Mouse (Mus musculus) liver, adult 2 months (tissue): ENCODE measurements around the gene Surf4.

ENCODE experiments used
- CTCF ChIP-seq: fragments of 200-500 bp; IDR thresholded peaks from 2 replicates; pipeline ENCODE4 v1.5.1; 2011; ENCODE audit warnings: low read depth, low read length, control low read depth
- POLR2A ChIP-seq: fragments of 200-500 bp; IDR thresholded peaks from 2 replicates; pipeline ENCODE4 v1.6.1; 2011; ENCODE audit warnings: low read length, control low read depth; ENCODE audit not compliant: insufficient read depth; ENCODE audit errors: extremely low read depth

DNA sequence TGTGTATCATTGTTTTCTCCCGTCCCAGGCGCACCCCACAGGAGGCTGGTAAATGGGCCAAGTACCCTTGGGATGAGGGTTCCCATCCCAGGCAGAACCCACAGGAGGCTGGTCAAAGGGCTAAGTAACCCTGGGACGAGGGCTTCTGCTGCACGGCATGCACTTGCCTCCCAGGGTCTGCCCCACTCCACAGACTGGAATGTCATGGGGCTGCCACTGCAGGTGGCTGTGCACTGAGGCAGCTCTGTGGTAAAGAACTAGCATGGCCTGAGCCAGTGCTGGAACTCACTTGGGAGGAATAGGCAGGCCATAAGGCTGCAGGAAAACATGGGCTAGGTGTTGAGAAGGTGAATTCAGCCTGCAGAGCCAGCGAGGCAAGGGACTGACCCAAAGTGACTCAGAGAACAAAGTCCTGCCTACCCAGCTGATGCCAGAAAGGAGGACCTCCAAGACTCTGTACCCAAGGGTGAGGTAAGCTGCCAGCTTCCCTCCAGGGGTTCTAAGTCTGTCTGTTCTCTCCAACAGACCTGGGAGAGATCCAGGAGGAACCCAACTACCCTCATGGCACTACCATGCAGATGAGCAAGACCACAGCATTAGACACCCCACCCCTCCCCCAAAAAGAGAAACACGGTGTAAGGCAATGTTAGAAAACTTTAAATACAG is 13.4 kb downstream of the Surf4 start:
- TF ChIP-seq POLR2A, result no peak
- no peak for TF ChIP-seq CTCF
